Mouse (Mus musculus) frontal cortex, postnatal 10 days (tissue): ENCODE data around the gene Daam2.

ENCODE experiments used
- DNase-seq, 2 experiments: peaks; one replicate each; pipeline ENCODE4 v3.0.0; 2022; ENCODE audit warnings: low spot score in 2 of 2, mixed read lengths in 1 of 2

The Daam2 gene

GRCm38 (mm10) chr17:49432071-49432711 is 132.0 kb downstream of the Daam2 start:
- DNase-seq: peak in 1 of 2 experiments; percentile 11

GRCm38 (mm10) chr17:49431176-49431575 is 133.0 kb downstream of the Daam2 start:
- DNase-seq: no peak

GRCm38 (mm10) chr17:49430136-49430535 is 134.0 kb downstream of the Daam2 start:
- DNase-seq: no peak

GRCm38 (mm10) chr17:49429471-49430129 is 134.5 kb downstream of the Daam2 start:
- DNase-seq: no peak

GRCm38 (mm10) chr17:49428751-49429415 is 135.3 kb downstream of the Daam2 start:
- no peak for DNase-seq

GRCm38 (mm10) chr17:49428239-49428688 is 135.9 kb downstream of the Daam2 start, which contains the start of gene Mocs1:
TSS of gene Mocs1 (plus strand) at chr17:49428362.
- peak; percentile 88 to 91 for DNase-seq

GRCm38 (mm10) chr17:49427631-49428238 is 136.4 kb downstream of the Daam2 start:
- DNase-seq: peak in 1 of 2 experiments; percentile 21

GRCm38 (mm10) chr17:49423872-49424271 is 140.3 kb downstream of the Daam2 start:
- no peak for DNase-seq

- DNase-seq: no peak
These were observed 141.1 kb downstream of the Daam2 start for GRCm38 (mm10) chr17:49423067-49423325.

- no peak for DNase-seq
These were observed 141.7 kb downstream of the Daam2 start for GRCm38 (mm10) chr17:49422286-49423066.

- DNase-seq: no peak
These were observed 144.3 kb downstream of the Daam2 start for GRCm38 (mm10) chr17:49419813-49420212.

GRCm38 (mm10) chr17:49416228-49416627 is 147.9 kb downstream of the Daam2 start:
- DNase-seq: no peak

- no peak for DNase-seq
These were observed 150.6 kb downstream of the Daam2 start for GRCm38 (mm10) chr17:49413554-49413953.

GRCm38 (mm10) chr17:49412974-49413373 is 151.2 kb downstream of the Daam2 start:
- DNase-seq: no peak
